Mouse (Mus musculus) heart, postnatal 0 days (tissue): ENCODE results near the gene Fgfr2. TPM values are rescaled to one million over a fixed set of nuclear protein-coding genes. Genes with fewer than 3 reads are reported as not detected.
"Not testable (repeated sequence)": the region's sequence is repeated elsewhere in the genome, so short reads cannot be mapped to it uniquely, and the experiment has no call there.

ENCODE experiments used
- ATAC-seq: fragments of 200-750 bp; cut with Nextera tagmentation; 2 replicates; pipeline ENCODE4 v1.8.0; 2017; ENCODE audit warnings: low read depth, moderate number of reproducible peaks, moderate library complexity; ENCODE audit not compliant: insufficient read depth
- DNase-seq: peaks from one replicate; pipeline ENCODE4 v3.0.0-alpha.2; 2016; ENCODE audit warnings: low spot score
- H3K27ac ChIP-seq: fragments of 300-500 bp; sonication (generic); 2 replicates; pipeline ENCODE4 v1.5.1; 2014; ENCODE audit warnings: low read depth, mild to moderate bottlenecking
- H3K27me3 ChIP-seq: fragments of 300-500 bp; sonication (generic); 2 replicates; pipeline ENCODE4 v1.6.1; 2014; ENCODE audit warnings: low read length, mixed read lengths; ENCODE audit not compliant: control insufficient read depth, insufficient read depth
- H3K36me3 ChIP-seq: fragments of 300-500 bp; sonication (generic); replicated peaks from 2 replicates; pipeline ENCODE4 v1.6.1; 2014; ENCODE audit warnings: low read length, mixed read lengths; ENCODE audit not compliant: control insufficient read depth, insufficient read depth
- H3K4me1 ChIP-seq: fragments of 300-500 bp; sonication (generic); 2 replicates; pipeline ENCODE4 v1.6.1; 2014; ENCODE audit warnings: antibody characterized with exemption; ENCODE audit not compliant: control insufficient read depth, insufficient read depth
- H3K4me2 ChIP-seq: fragments of 300-500 bp; sonication (generic); 2 replicates; pipeline ENCODE4 v1.6.1; 2014; ENCODE audit warnings: low read depth, mild to moderate bottlenecking, low read length, moderate library complexity
- H3K4me3 ChIP-seq: fragments of 300-500 bp; sonication (generic); 2 replicates; pipeline ENCODE4 v1.5.1; 2014; ENCODE audit warnings: low read depth, low read length
- H3K9ac ChIP-seq: fragments of 300-500 bp; sonication (generic); replicated peaks from 2 replicates; pipeline ENCODE4 v1.6.1; 2014; ENCODE audit warnings: low read depth, low read length, mixed read lengths
- H3K9me3 ChIP-seq: fragments of 300-500 bp; sonication (generic); replicated peaks from 2 replicates; pipeline ENCODE4 v1.6.1; 2016; ENCODE audit warnings: low read length; ENCODE audit not compliant: control insufficient read depth
- CTCF ChIP-seq: IDR thresholded peaks from 2 replicates; pipeline ENCODE4 v1.5.1; 2016; ENCODE audit warnings: antibody characterized with exemption, control low read depth, low read depth
- EP300 ChIP-seq: IDR thresholded peaks from 2 replicates; pipeline ENCODE4 v1.6.1; 2016; ENCODE audit warnings: antibody characterized with exemption, low read depth
- WGBS: fragments of 180-500 bp; shearing (Covaris S2); extraction: QIAGEN DNeasy Blood & Tissue Kit; methylation state at CpG from one replicate; pipeline ENCODE4 v1.1.7; 2014; 5-methylcytosine and 5-hydroxymethylcytosine counted together
- polyA plus RNA-seq: library from polyadenylated mRNA; unstranded; fragments of >200 nt; fragmentation: Nextera tagmentation; extraction: Ambion mirVana; gene quantifications from 2 replicates; pipeline ENCODE4 v1.2.1, GENCODE M21; 2015
- total RNA-seq: library from RNA; depleted of rRNA; stranded (reverse); fragments of >200 nt; gene quantifications from 2 replicates; pipeline ENCODE4 v1.2.3, GENCODE M21; 2014; ENCODE audit warnings: low replicate concordance

Fgfr2 gene
- total and polyA plus RNA-seq, 2 experiments from 2014 or later: 3.8 to 11.5 TPM

DNA sequence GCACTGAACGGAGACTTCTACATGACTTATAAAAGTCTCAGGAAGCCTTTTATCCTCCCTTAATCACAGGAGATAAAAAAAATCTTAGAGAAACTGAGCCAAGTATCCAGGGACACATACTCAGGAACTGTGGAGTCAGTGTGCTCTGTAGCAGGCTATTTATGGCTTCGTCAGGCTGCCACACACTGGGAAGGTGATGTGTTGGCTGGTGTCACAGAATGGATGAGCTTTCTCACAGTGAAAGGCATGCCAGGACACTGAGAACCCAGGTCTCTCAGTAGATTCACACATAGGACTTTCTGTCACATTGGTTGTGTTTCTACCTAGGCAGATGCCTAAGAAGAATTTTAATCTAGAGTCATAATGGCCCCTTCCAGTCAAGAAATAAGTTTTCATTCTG, 2008.7 kb downstream of the Fgfr2 start:
- Histone ChIP-seq H3K4me3 (no peak overlapping the region), H3K27me3 (no peaks in the 10 kb centered on the region), H3K4me2 (no peak overlapping the region), H3K27ac (no peak overlapping the region), H3K4me1 (no peaks in the 10 kb centered on the region), H3K36me3 (no peaks in the 10 kb centered on the region), H3K9me3 (no peaks in the 10 kb centered on the region), H3K9ac (no peak overlapping the region)
- 35% methylated on average over 2 of the region's 2 CpGs for WGBS
- no peak for TF ChIP-seq CTCF
- TF ChIP-seq EP300: no peak
- ATAC-seq: no peak
- no peak for DNase-seq

GRCm38 (mm10) chr7:131113676-131114075, 2009.5 kb downstream of the Fgfr2 start:
- ATAC-seq (no peak), DNase-seq (no peak)
- no peak overlapping the region for H3K27ac ChIP-seq
- no peak overlapping the region for H3K4me2 ChIP-seq
- no peak overlapping the region for H3K4me3 ChIP-seq
- H3K36me3 ChIP-seq: no peaks in the 10 kb centered on the region
- H3K4me1 ChIP-seq: no peaks in the 10 kb centered on the region
- no peaks in the 10 kb centered on the region for H3K9me3 ChIP-seq
- 29% methylated on average over 6 of the region's 6 CpGs for WGBS
- H3K9ac ChIP-seq: no peak overlapping the region
- no peaks in the 10 kb centered on the region for H3K27me3 ChIP-seq
- no peak for TF ChIP-seq CTCF
- no peak for TF ChIP-seq EP300

GRCm38 (mm10) chr7:131112486-131112885, 2010.7 kb downstream of the Fgfr2 start:
- peak; percentile 70 for TF ChIP-seq CTCF
- no peak for TF ChIP-seq EP300
- Histone ChIP-seq H3K27me3 (no peaks in the 10 kb centered on the region), H3K36me3 (no peaks in the 10 kb centered on the region), H3K4me1 (no peaks in the 10 kb centered on the region), H3K9ac (no peak overlapping the region), H3K9me3 (no peaks in the 10 kb centered on the region), H3K27ac (no peak overlapping the region), H3K4me3 (no peak overlapping the region), H3K4me2 (no peak overlapping the region)
- no peak for ATAC-seq
- 29% methylated on average over 3 of the region's 3 CpGs for WGBS
- peak; percentile 59 for DNase-seq

GRCm38 (mm10) chr7:131082403-131082802, 2040.7 kb downstream of the Fgfr2 start:
- H3K27ac ChIP-seq, H3K27me3 ChIP-seq, H3K4me3 ChIP-seq, H3K9ac ChIP-seq, H3K4me2 ChIP-seq, DNase-seq, H3K36me3 ChIP-seq, H3K4me1 ChIP-seq, ATAC-seq, H3K9me3 ChIP-seq: not testable (repeated sequence)
- WGBS: 65% methylated on average over 9 of the region's 9 CpGs

- TF ChIP-seq CTCF (peak; percentile 38), EP300 (no peak)
- Histone ChIP-seq H3K27me3 (no peaks in the 10 kb centered on the region), H3K36me3 (no peaks in the 10 kb centered on the region), H3K9ac (no peak overlapping the region), H3K4me1 (no peaks in the 10 kb centered on the region), H3K9me3 (no peaks in the 10 kb centered on the region), H3K4me2 (no peak overlapping the region), H3K4me3 (no peak overlapping the region), H3K27ac (no peak overlapping the region)
- no peak for ATAC-seq
- WGBS: 0% methylated on average over 1 of the region's 1 CpGs
- no peak for DNase-seq
Observed at GRCm38 (mm10) chr7:131075956-131076355, 2047.2 kb downstream of the Fgfr2 start.

GRCm38 (mm10) chr7:131074098-131074497, 2049.1 kb downstream of the Fgfr2 start:
- not testable (repeated sequence) for H3K9me3 ChIP-seq, H3K4me2 ChIP-seq, DNase-seq, H3K36me3 ChIP-seq, H3K4me3 ChIP-seq, ATAC-seq, H3K27ac ChIP-seq, H3K27me3 ChIP-seq, H3K9ac ChIP-seq, H3K4me1 ChIP-seq
- WGBS: 68% methylated on average over 6 of the region's 6 CpGs

GRCm38 (mm10) chr7:131073476-131073875, 2049.7 kb downstream of the Fgfr2 start:
- WGBS: 76% methylated on average over 3 of the region's 3 CpGs
- DNase-seq, H3K4me2 ChIP-seq, H3K27ac ChIP-seq, H3K9ac ChIP-seq, H3K9me3 ChIP-seq, H3K4me1 ChIP-seq, ATAC-seq, H3K27me3 ChIP-seq, H3K4me3 ChIP-seq, H3K36me3 ChIP-seq: not testable (repeated sequence)
